Mouse (Mus musculus): ENCODE results near the gene Stxbp6.

The Stxbp6 gene

DNA sequence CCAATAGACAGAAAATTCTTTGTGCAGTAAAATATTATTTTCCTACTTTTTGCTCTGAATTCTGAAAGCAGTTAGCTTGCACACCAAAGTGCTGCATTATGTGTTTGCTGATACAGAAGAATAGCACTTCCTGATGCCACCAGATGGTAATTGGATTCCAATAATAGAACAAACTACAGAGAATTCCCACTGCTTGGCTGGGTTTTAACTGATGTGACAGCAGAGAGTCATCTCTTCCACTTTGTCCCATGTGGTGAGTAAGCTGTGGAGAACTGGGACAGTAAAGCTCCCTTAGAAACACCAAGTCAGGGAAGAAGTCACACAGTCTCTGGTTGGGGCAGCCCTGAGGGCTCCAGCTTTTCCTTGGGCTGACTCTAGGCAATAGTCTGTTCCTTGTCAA is 270.3 kb downstream of the Stxbp6 start:
- DNase-seq (ENCODE audit: low spot score in 2 of 2), result peak; percentile 5 to 20
